Mouse (Mus musculus): ENCODE measurements at regions not wholly inside any gene's neighbourhood (a gene's known extent, or its start where the extent isn't known, plus 50 kb on each side); places are given as distances from the start of the nearest gene placed in this dataset.

DNA sequence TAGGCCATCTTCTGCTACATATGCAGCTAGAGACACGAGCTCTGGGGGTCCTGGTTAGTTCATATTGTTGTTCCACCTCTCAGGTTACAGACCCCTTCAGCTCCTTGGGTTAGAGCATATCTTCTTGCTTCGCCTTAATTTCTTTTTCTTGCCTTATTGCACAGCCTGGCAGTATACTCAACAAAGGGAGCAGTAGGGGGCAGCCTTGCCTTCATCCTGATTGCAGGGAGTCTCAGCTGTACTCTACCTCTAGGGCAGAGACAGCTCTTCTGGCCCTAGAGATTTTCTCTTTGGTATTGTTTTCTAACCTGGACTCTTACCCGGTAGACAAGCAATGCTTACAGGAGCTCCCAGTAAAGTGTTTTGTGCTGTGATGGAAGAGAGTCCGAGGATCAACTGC, 161.1 kb upstream of the Rpl34 start:
- TF ChIP-seq CTCF (IDR thresholded peaks at IDR 0.05; ENCODE audit: borderline replicate concordance, insufficient read depth, low read depth, low read length) (no peak), POLR2A (IDR thresholded peaks at IDR 0.05; ENCODE audit: borderline replicate concordance, insufficient read depth, low read length) (no peak)
